Mouse (Mus musculus): Measurements from ENCODE around the gene Snx29. TPM values are rescaled to one million over a fixed set of nuclear protein-coding genes. Genes with fewer than 3 reads are reported as not detected.
A peak's percentile ranks its signal among the peaks of the same experiment; 100 is the strongest.

The Snx29 gene
- total and polyA plus RNA-seq, 3 experiments = 2.6 to 9.9 (median 8.9) TPM

- Histone ChIP-seq H3K79me2 (replicated peaks; ENCODE audit: control insufficient read depth, insufficient read depth, low read length) (no peaks in the 10 kb centered on the region), H3K4me3 (no peak overlapping the region), H3K36me3 (ENCODE audit: control insufficient read depth, insufficient read depth, low read length) (no peaks in the 10 kb centered on the region), H3K27me3 (ENCODE audit: control insufficient read depth, insufficient read depth, low read length) (no peaks in the 10 kb centered on the region), H3K9ac (ENCODE audit: low read depth, low read length) (no peak overlapping the region), H3K27ac (no peak overlapping the region), H3K4me1 (ENCODE audit: control insufficient read depth, insufficient read depth, low read length) (no peaks in the 10 kb centered on the region)
- intact Hi-C loops (cut with DNase I) = no loop called here
- DNase-seq = no peak
- TF ChIP-seq POLR2A (IDR thresholded peaks at IDR 0.05; ENCODE audit: insufficient read depth, low read depth, low read length) (no peak), CTCF (IDR thresholded peaks at IDR 0.05) (no peak), EP300 (IDR thresholded peaks at IDR 0.05; ENCODE audit: insufficient read depth, low read depth, low read length) (no peak)
- 52% methylated on average over 7 of the region's 7 CpGs for WGBS
Observed at GRCm38 (mm10) chr16:11738341-11738740, 415.6 kb downstream of the Snx29 start.

GRCm38 (mm10) chr16:11741951-11742350, 419.2 kb downstream of the Snx29 start:
- Histone ChIP-seq H3K79me2 (replicated peaks; ENCODE audit: control insufficient read depth, insufficient read depth, low read length) (no peaks in the 10 kb centered on the region), H3K4me1 (ENCODE audit: control insufficient read depth, insufficient read depth, low read length) (no peaks in the 10 kb centered on the region), H3K9ac (ENCODE audit: low read depth, low read length) (no peak overlapping the region), H3K27ac (no peak overlapping the region), H3K27me3 (ENCODE audit: control insufficient read depth, insufficient read depth, low read length) (no peaks in the 10 kb centered on the region), H3K4me3 (no peak overlapping the region), H3K36me3 (ENCODE audit: control insufficient read depth, insufficient read depth, low read length) (no peaks in the 10 kb centered on the region)
- intact Hi-C loops (cut with DNase I) = no loop called here
- no peak for TF ChIP-seq POLR2A (IDR thresholded peaks at IDR 0.05; ENCODE audit: insufficient read depth, low read depth, low read length)
- no peak for TF ChIP-seq EP300 (IDR thresholded peaks at IDR 0.05; ENCODE audit: insufficient read depth, low read depth, low read length)
- TF ChIP-seq CTCF (IDR thresholded peaks at IDR 0.05) = no peak
- 73% methylated on average over 5 of the region's 5 CpGs for WGBS
- no peak for DNase-seq

GRCm38 (mm10) chr16:11742351-11742750, 419.6 kb downstream of the Snx29 start:
- DNase-seq = no peak
- WGBS = 88% methylated on average over 7 of the region's 7 CpGs
- intact Hi-C loops (cut with DNase I) = no loop called here

GRCm38 (mm10) chr16:11743013-11743412, 420.3 kb downstream of the Snx29 start:
- no peaks in the 10 kb centered on the region for H3K4me1 ChIP-seq (ENCODE audit: control insufficient read depth, insufficient read depth, low read length)
- no peak overlapping the region for H3K27ac ChIP-seq
- no peaks in the 10 kb centered on the region for H3K27me3 ChIP-seq (ENCODE audit: control insufficient read depth, insufficient read depth, low read length)
- intact Hi-C loops (cut with DNase I) = no loop called here
- TF ChIP-seq CTCF (IDR thresholded peaks at IDR 0.05) (no peak), POLR2A (IDR thresholded peaks at IDR 0.05; ENCODE audit: insufficient read depth, low read depth, low read length) (no peak), EP300 (IDR thresholded peaks at IDR 0.05; ENCODE audit: insufficient read depth, low read depth, low read length) (no peak)
- no peaks in the 10 kb centered on the region for H3K79me2 ChIP-seq (replicated peaks; ENCODE audit: control insufficient read depth, insufficient read depth, low read length)
- no peak overlapping the region for H3K4me3 ChIP-seq
- no peaks in the 10 kb centered on the region for H3K36me3 ChIP-seq (ENCODE audit: control insufficient read depth, insufficient read depth, low read length)
- H3K9ac ChIP-seq (ENCODE audit: low read depth, low read length) = no peak overlapping the region
- peak in 1 of 2 experiments; percentile 7 for DNase-seq
- WGBS = 70% methylated on average over 3 of the region's 3 CpGs

More at GRCm38 (mm10) chr16:11742351-11742750, 419.6 kb downstream of the Snx29 start:
- Histone ChIP-seq H3K36me3 (ENCODE audit: control insufficient read depth, insufficient read depth, low read length) (no peaks in the 10 kb centered on the region), H3K79me2 (replicated peaks; ENCODE audit: control insufficient read depth, insufficient read depth, low read length) (no peaks in the 10 kb centered on the region), H3K4me3 (no peak overlapping the region), H3K27ac (no peak overlapping the region), H3K27me3 (ENCODE audit: control insufficient read depth, insufficient read depth, low read length) (no peaks in the 10 kb centered on the region), H3K9ac (ENCODE audit: low read depth, low read length) (no peak overlapping the region), H3K4me1 (ENCODE audit: control insufficient read depth, insufficient read depth, low read length) (no peaks in the 10 kb centered on the region)
- no peak for TF ChIP-seq CTCF (IDR thresholded peaks at IDR 0.05)
- no peak for TF ChIP-seq POLR2A (IDR thresholded peaks at IDR 0.05; ENCODE audit: insufficient read depth, low read depth, low read length)
- TF ChIP-seq EP300 (IDR thresholded peaks at IDR 0.05; ENCODE audit: insufficient read depth, low read depth, low read length) = no peak

- 76% methylated on average over 4 of the region's 4 CpGs for WGBS
- Histone ChIP-seq H3K4me3 (no peak overlapping the region), H3K36me3 (ENCODE audit: control insufficient read depth, insufficient read depth, low read length) (no peaks in the 10 kb centered on the region), H3K4me1 (ENCODE audit: control insufficient read depth, insufficient read depth, low read length) (no peaks in the 10 kb centered on the region), H3K9ac (ENCODE audit: low read depth, low read length) (no peak overlapping the region), H3K79me2 (replicated peaks; ENCODE audit: control insufficient read depth, insufficient read depth, low read length) (no peaks in the 10 kb centered on the region), H3K27ac (no peak overlapping the region), H3K27me3 (ENCODE audit: control insufficient read depth, insufficient read depth, low read length) (no peaks in the 10 kb centered on the region)
- DNase-seq = peak in 1 of 2 experiments; percentile 15
- TF ChIP-seq EP300 (IDR thresholded peaks at IDR 0.05; ENCODE audit: insufficient read depth, low read depth, low read length) (no peak), CTCF (IDR thresholded peaks at IDR 0.05) (no peak), POLR2A (IDR thresholded peaks at IDR 0.05; ENCODE audit: insufficient read depth, low read depth, low read length) (no peak)
- intact Hi-C loops (cut with DNase I) = no loop called here
Observed at GRCm38 (mm10) chr16:11743724-11744123, 421.0 kb downstream of the Snx29 start.

- no peak for TF ChIP-seq CTCF (IDR thresholded peaks at IDR 0.05)
- DNase-seq = peak in 1 of 2 experiments; percentile 6
- Histone ChIP-seq H3K27ac (no peak overlapping the region), H3K79me2 (replicated peaks; ENCODE audit: control insufficient read depth, insufficient read depth, low read length) (no peaks in the 10 kb centered on the region), H3K36me3 (ENCODE audit: control insufficient read depth, insufficient read depth, low read length) (no peaks in the 10 kb centered on the region), H3K9ac (ENCODE audit: low read depth, low read length) (no peak overlapping the region), H3K27me3 (ENCODE audit: control insufficient read depth, insufficient read depth, low read length) (no peaks in the 10 kb centered on the region), H3K4me1 (ENCODE audit: control insufficient read depth, insufficient read depth, low read length) (no peaks in the 10 kb centered on the region), H3K4me3 (no peak overlapping the region)
- WGBS = 94% methylated on average over 2 of the region's 2 CpGs
- intact Hi-C loops (cut with DNase I) = no loop called here
Observed at GRCm38 (mm10) chr16:11746036-11746435, 423.3 kb downstream of the Snx29 start.

Measured in heart, adult 2 months (tissue).